Mouse (Mus musculus) forebrain, embryonic 14.5 days (tissue): ENCODE data around the gene Gm813. TPM values are rescaled to one million over a fixed set of nuclear protein-coding genes. Genes with fewer than 3 reads are reported as not detected.

Experiments
- ATAC-seq: fragments of 200-750 bp; cut with Nextera tagmentation; 2 replicates; pipeline ENCODE4 v1.8.0; 2017; ENCODE audit warnings: mild to moderate bottlenecking, moderate library complexity
- DNase-seq: peaks from one replicate; pipeline ENCODE4 v3.0.0-alpha.2; 2015; ENCODE audit warnings: low spot score
- H3K27ac ChIP-seq: fragments of 300-500 bp; sonication (generic); 2 replicates; pipeline ENCODE4 v1.5.1; 2014; ENCODE audit warnings: low read depth, mild to moderate bottlenecking, control low read depth, low read length, moderate library complexity
- H3K27me3 ChIP-seq: fragments of 300-500 bp; sonication (generic); replicated peaks from 2 replicates; pipeline ENCODE4 v1.6.1; 2014; ENCODE audit warnings: low read length, control low read depth, mixed read lengths; ENCODE audit not compliant: control insufficient read depth, insufficient read depth
- H3K36me3 ChIP-seq: fragments of 300-500 bp; sonication (generic); 2 replicates; pipeline ENCODE4 v1.6.1; 2014; ENCODE audit warnings: low read length, control low read depth; ENCODE audit not compliant: control insufficient read depth, insufficient read depth
- H3K4me1 ChIP-seq: fragments of 300-500 bp; sonication (generic); 2 replicates; pipeline ENCODE4 v1.6.1; 2014; ENCODE audit warnings: antibody characterized with exemption, low read length, control low read depth; ENCODE audit not compliant: control insufficient read depth, insufficient read depth
- H3K4me2 ChIP-seq: fragments of 300-500 bp; sonication (generic); 2 replicates; pipeline ENCODE4 v1.6.1; 2014; ENCODE audit warnings: mild to moderate bottlenecking, control low read depth, low read length
- H3K4me3 ChIP-seq: fragments of 300-500 bp; sonication (generic); 2 replicates; pipeline ENCODE4 v1.5.1; 2014; ENCODE audit warnings: low read depth, low read length, control low read depth
- H3K9ac ChIP-seq: fragments of 300-500 bp; sonication (generic); 2 replicates; pipeline ENCODE4 v1.6.1; 2014; ENCODE audit warnings: mild to moderate bottlenecking, low read length, control low read depth, moderate library complexity
- H3K9me3 ChIP-seq: fragments of 300-500 bp; sonication (generic); replicated peaks from 2 replicates; pipeline ENCODE4 v1.6.1; 2016; ENCODE audit warnings: low read length, control low read depth, mixed read lengths; ENCODE audit not compliant: control insufficient read depth
- WGBS: fragments of 180-500 bp; shearing (Covaris S2); extraction: QIAGEN DNeasy Blood & Tissue Kit; methylation state at CpG from one replicate; pipeline ENCODE4 v1.1.7; 2014; 5-methylcytosine and 5-hydroxymethylcytosine counted together
- polyA plus RNA-seq: library from polyadenylated mRNA; unstranded; fragments of >200 nt; fragmentation: Nextera tagmentation; extraction: Ambion mirVana; gene quantifications from 2 replicates; pipeline ENCODE4 v1.2.1, GENCODE M21; 2014

Gm813 gene
- polyA plus RNA-seq, 1 experiment from 2014 or later, result not detected

DNA sequence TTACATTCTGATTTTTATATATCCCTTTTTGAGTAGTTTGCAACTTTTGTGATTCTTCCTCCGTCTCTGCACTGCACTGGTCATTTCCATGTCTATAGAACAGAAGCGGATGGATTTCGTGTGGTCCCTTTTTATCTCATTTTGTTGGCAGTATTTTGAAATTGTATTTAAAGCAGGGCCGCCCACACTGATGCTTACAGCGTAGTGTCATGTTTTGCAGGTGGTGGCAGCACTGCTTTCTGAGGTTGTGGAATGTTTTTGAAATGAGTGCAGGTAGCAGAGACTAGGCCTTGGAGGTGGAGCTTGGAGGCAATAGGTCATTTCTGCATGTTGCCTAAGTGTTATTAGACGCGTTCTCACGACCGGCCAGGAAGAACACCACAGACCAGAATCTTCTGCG lies 33.2 kb upstream of the Gm813 start:
- H3K27ac ChIP-seq, result no peak overlapping the region
- WGBS, result 95% methylated on average over 10 of the region's 10 CpGs
- ATAC-seq, result no peak
- H3K9me3 ChIP-seq, result no peaks in the 10 kb centered on the region
- H3K4me1 ChIP-seq, result no peaks in the 10 kb centered on the region
- no peaks in the 10 kb centered on the region for H3K36me3 ChIP-seq
- H3K27me3 ChIP-seq, result no peaks in the 10 kb centered on the region
- H3K9ac ChIP-seq, result no peak overlapping the region
- no peak overlapping the region for H3K4me3 ChIP-seq
- no peak for DNase-seq
- no peak overlapping the region for H3K4me2 ChIP-seq

GRCm38 (mm10) chr16:58638689-58639175 lies 22.0 kb upstream of the Gm813 start, which contains the start of gene E330017A01Rik:
Gene E330017A01Rik (minus strand): TSS chr16:58638739.
- DNase-seq (no peak), ATAC-seq (no peak)
- H3K9me3 ChIP-seq, result no peaks in the 10 kb centered on the region
- H3K27me3 ChIP-seq, result no peaks in the 10 kb centered on the region
- H3K4me1 ChIP-seq, result no peaks in the 10 kb centered on the region
- H3K4me2 ChIP-seq, result no peak within 1 kb of the TSS
- 81% methylated on average over 3 of the region's 3 CpGs for WGBS
- no peak within 1 kb of the TSS for H3K27ac ChIP-seq
- no peak within 1 kb of the TSS for H3K9ac ChIP-seq
- no peaks in the 10 kb centered on the region for H3K36me3 ChIP-seq
- H3K4me3 ChIP-seq, result no peak within 1 kb of the TSS

GRCm38 (mm10) chr16:58638016-58638415 lies 21.2 kb upstream of the Gm813 start:
- no peak overlapping the region for H3K27ac ChIP-seq
- H3K27me3 ChIP-seq, result no peaks in the 10 kb centered on the region
- H3K4me3 ChIP-seq, result no peak overlapping the region
- WGBS, result 66% methylated on average over 7 of the region's 7 CpGs
- no peak overlapping the region for H3K4me2 ChIP-seq
- no peak for ATAC-seq
- no peaks in the 10 kb centered on the region for H3K36me3 ChIP-seq
- DNase-seq, result no peak
- no peak overlapping the region for H3K9ac ChIP-seq
- H3K4me1 ChIP-seq, result no peaks in the 10 kb centered on the region
- no peaks in the 10 kb centered on the region for H3K9me3 ChIP-seq

DNA sequence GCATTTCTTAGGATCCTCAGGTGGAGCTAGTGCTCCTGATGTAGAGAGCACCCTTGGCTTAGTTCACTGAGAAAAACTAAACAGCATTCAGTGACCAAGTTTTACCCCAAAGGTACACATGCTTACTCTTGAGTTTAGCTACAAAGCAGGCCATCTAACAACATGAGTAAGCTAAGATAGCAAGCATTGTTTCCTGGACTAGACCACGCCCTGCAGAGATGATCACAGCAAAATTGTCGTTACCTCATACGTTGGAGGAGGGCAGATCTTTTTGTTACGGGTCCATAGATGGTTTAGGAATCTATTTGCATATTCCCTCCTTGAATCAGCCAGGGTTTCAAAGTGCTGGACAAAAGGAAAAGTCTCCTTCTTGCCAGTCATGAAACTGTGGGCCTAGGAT lies 20.7 kb upstream of the Gm813 start:
- no peak overlapping the region for H3K9ac ChIP-seq
- 74% methylated on average over 4 of the region's 4 CpGs for WGBS
- ATAC-seq (no peak), DNase-seq (no peak)
- no peak overlapping the region for H3K27ac ChIP-seq
- no peak overlapping the region for H3K4me2 ChIP-seq
- H3K4me1 ChIP-seq, result no peaks in the 10 kb centered on the region
- H3K36me3 ChIP-seq, result no peaks in the 10 kb centered on the region
- no peaks in the 10 kb centered on the region for H3K9me3 ChIP-seq
- no peak overlapping the region for H3K4me3 ChIP-seq
- no peaks in the 10 kb centered on the region for H3K27me3 ChIP-seq

DNA sequence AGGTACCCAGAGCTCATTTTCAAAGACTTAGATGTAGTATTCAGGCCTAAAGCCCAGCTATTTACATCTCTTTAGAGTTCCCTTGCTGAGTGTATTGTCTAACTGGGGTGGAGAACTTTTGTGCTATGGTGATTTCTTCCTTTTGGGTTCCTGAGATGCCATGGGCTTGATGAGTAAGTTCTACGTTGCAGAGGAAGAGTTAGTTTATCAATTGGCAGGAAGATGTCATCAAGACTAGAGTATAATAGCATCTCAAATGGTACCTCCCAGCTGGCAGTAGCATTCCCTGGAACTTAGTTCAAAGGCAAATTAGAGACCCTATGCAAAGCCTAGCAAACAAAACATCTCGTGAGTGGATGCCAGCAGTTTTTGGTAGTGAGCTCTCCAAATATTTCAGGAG lies 19.1 kb upstream of the Gm813 start:
- Histone ChIP-seq H3K4me2 (no peak overlapping the region), H3K4me1 (no peaks in the 10 kb centered on the region), H3K36me3 (no peaks in the 10 kb centered on the region), H3K9ac (no peak overlapping the region), H3K27ac (no peak overlapping the region), H3K27me3 (no peaks in the 10 kb centered on the region), H3K4me3 (no peak overlapping the region), H3K9me3 (no peaks in the 10 kb centered on the region)
- 57% methylated on average over 2 of the region's 2 CpGs for WGBS
- ATAC-seq (no peak), DNase-seq (no peak)

GRCm38 (mm10) chr16:58629736-58630135 lies 13.0 kb upstream of the Gm813 start:
- no peak for DNase-seq
- no peak overlapping the region for H3K4me2 ChIP-seq
- H3K36me3 ChIP-seq, result no peaks in the 10 kb centered on the region
- 67% methylated on average over 2 of the region's 2 CpGs for WGBS
- no peaks in the 10 kb centered on the region for H3K4me1 ChIP-seq
- H3K4me3 ChIP-seq, result no peak overlapping the region
- ATAC-seq, result no peak
- H3K9ac ChIP-seq, result no peak overlapping the region
- H3K27ac ChIP-seq, result no peak overlapping the region
- H3K9me3 ChIP-seq, result no peaks in the 10 kb centered on the region
- H3K27me3 ChIP-seq, result no peaks in the 10 kb centered on the region

DNA sequence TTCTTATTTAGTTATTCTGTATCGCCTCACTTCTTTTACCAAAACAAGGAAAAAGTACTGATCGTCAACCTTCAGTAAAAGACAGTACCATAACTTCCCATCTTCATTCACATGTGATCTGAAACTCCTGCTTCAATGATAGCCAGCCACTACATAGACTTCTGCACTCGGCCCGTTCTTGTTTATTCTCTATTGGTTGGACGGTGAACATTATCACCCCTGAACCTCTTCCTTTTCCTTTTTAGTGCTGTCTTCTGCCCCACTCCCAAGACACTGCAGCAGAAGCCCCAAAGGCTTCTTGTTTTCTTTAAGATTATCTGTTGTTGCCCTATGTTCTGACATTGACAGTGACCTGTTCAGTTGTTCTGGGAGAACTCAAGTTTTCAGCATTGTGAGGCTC lies 12.2 kb upstream of the Gm813 start:
- DNase-seq (no peak), ATAC-seq (no peak)
- no peak overlapping the region for H3K4me3 ChIP-seq
- no peak overlapping the region for H3K4me2 ChIP-seq
- no peaks in the 10 kb centered on the region for H3K36me3 ChIP-seq
- H3K27ac ChIP-seq, result no peak overlapping the region
- H3K9me3 ChIP-seq, result no peaks in the 10 kb centered on the region
- 95% methylated on average over 5 of the region's 5 CpGs for WGBS
- no peaks in the 10 kb centered on the region for H3K4me1 ChIP-seq
- H3K9ac ChIP-seq, result no peak overlapping the region
- H3K27me3 ChIP-seq, result no peaks in the 10 kb centered on the region

GRCm38 (mm10) chr16:58628336-58628680 lies 11.5 kb upstream of the Gm813 start:
- WGBS, result 96% methylated on average over 2 of the region's 2 CpGs

GRCm38 (mm10) chr16:58627597-58628335 lies 11.0 kb upstream of the Gm813 start:
- 84% methylated on average over 4 of the region's 4 CpGs for WGBS
- no peaks in the 10 kb centered on the region for H3K9me3 ChIP-seq
- DNase-seq, result peak; percentile 16

More at GRCm38 (mm10) chr16:58628336-58628680, 11.5 kb upstream of the Gm813 start:
- no peak for DNase-seq
- Histone ChIP-seq H3K4me3 (no peak overlapping the region), H3K9ac (no peak overlapping the region), H3K4me1 (no peaks in the 10 kb centered on the region), H3K4me2 (no peak overlapping the region), H3K27me3 (no peaks in the 10 kb centered on the region), H3K36me3 (no peaks in the 10 kb centered on the region), H3K9me3 (no peaks in the 10 kb centered on the region), H3K27ac (no peak overlapping the region)
- ATAC-seq, result no peak

More at GRCm38 (mm10) chr16:58627597-58628335, 11.0 kb upstream of the Gm813 start:
- Histone ChIP-seq H3K4me1 (no peaks in the 10 kb centered on the region), H3K27ac (no peak overlapping the region), H3K27me3 (no peaks in the 10 kb centered on the region), H3K9ac (no peak overlapping the region), H3K4me3 (no peak overlapping the region), H3K36me3 (no peaks in the 10 kb centered on the region), H3K4me2 (no peak overlapping the region)
- ATAC-seq, result no peak
